Mouse (Mus musculus) heart, adult 2 months (tissue): ENCODE data around the gene Trrap.

Source experiments
- CTCF ChIP-seq: fragments of 200-600 bp; IDR thresholded peaks from 2 replicates; pipeline ENCODE4 v1.8.1; 2022; ENCODE audit warnings: antibody characterized with exemption, mild to moderate bottlenecking, moderate library complexity
- POLR2A ChIP-seq: fragments of 200-500 bp; IDR thresholded peaks from 2 replicates; pipeline ENCODE4 v1.6.1; 2011; ENCODE audit warnings: mild to moderate bottlenecking, low read depth, low read length, control low read depth; ENCODE audit not compliant: insufficient read depth

DNA sequence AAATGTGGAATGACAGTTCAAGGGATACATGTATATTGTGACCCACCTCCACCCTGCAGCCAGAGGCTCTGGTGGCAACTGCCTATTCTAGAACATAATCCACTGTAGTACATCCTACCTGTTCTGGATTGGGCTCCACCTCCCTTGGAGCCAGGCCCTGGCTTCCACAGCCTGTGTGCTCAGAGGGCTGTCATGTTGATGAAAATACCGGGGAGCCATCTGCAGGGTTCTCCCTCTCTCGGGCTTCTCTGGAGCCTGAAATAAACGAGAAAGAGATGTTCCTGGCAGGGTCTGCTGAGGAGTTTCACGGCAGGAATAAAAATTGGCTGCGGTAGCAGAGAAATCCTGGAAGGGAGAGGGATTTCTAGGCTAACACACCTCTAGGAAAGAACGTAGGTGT lies 47.8 kb upstream of the Trrap start:
- TF ChIP-seq POLR2A (no peak), CTCF (no peak)
